Mouse (Mus musculus) spleen, adult 2 months (tissue): Measurements from ENCODE around the gene Srbd1.

ENCODE experiments used
- CTCF ChIP-seq: fragments of 200-500 bp; IDR thresholded peaks from 2 replicates; pipeline ENCODE4 v1.5.1; 2011; ENCODE audit warnings: mild to moderate bottlenecking, inconsistent platforms; ENCODE audit not compliant: insufficient read depth, insufficient read length, insufficient replicate concordance; ENCODE audit errors: extremely low read depth
- POLR2A ChIP-seq: fragments of 200-500 bp; IDR thresholded peaks from 2 replicates; pipeline ENCODE4 v1.6.1; 2011; ENCODE audit warnings: low read depth, low read length, inconsistent platforms

DNA sequence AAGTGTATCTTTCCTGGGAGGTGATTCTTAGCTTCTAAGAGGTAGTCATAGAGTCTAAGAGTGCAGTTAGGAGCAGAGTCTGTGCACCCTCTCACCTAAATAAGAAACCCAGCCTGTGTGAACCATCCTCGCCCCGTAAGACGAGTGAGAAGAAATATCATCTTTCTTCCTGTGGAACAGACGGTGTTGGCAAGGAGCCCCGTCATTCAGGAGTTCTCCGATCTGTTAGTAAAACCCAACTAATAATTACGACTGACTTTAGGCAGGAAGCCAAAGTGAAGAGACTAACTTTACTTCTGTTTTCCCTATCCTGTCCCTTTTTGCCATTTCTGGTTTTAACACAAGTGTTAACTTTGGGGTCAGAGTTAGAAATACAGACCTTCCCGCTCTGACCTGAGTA, 166.1 kb downstream of the Srbd1 start:
- TF ChIP-seq CTCF (no peak), POLR2A (no peak)
